Mouse (Mus musculus) lung, postnatal 25 days (tissue): ENCODE results near the gene Trip13.

ENCODE experiments used
- DNase-seq: peaks from one replicate; pipeline ENCODE4 v3.0.0; 2022; ENCODE audit warnings: low spot score

Gene Trip13

GRCm38 (mm10) chr13:73937321-73938176 lies at the start of gene Trip13, which contains the start of gene Brd9:
Gene Trip13 (minus strand): TSS chr13:73937784.
Gene Brd9 (plus strand): TSS chr13:73937811.
- DNase-seq: peak; percentile 91

- DNase-seq: no peak
Measured at GRCm38 (mm10) chr13:73976935-73977334, 39.4 kb upstream of the Trip13 start.

- peak; percentile 9 for DNase-seq
Measured at GRCm38 (mm10) chr13:73974523-73974922, 36.9 kb upstream of the Trip13 start.

- DNase-seq: peak; percentile 94
Measured at GRCm38 (mm10) chr13:73970545-73971448, 33.2 kb upstream of the Trip13 start.

- DNase-seq: no peak
Measured at GRCm38 (mm10) chr13:73963551-73963950, 26.0 kb upstream of the Trip13 start, which contains the start of gene Zdhhc11. Gene Zdhhc11 (plus strand): TSS chr13:73963851.

- DNase-seq: no peak
Measured at GRCm38 (mm10) chr13:73961177-73961576, 23.6 kb upstream of the Trip13 start.

GRCm38 (mm10) chr13:73960117-73960652 lies 22.6 kb upstream of the Trip13 start:
- no peak for DNase-seq

- no peak for DNase-seq
Measured at GRCm38 (mm10) chr13:73955531-73955930, 17.9 kb upstream of the Trip13 start.

- DNase-seq: no peak
Measured at GRCm38 (mm10) chr13:73954666-73955065, 17.1 kb upstream of the Trip13 start.

- no peak for DNase-seq
Measured at GRCm38 (mm10) chr13:73953551-73954130, 16.1 kb upstream of the Trip13 start.

GRCm38 (mm10) chr13:73944606-73945005 lies 7.0 kb upstream of the Trip13 start:
- DNase-seq: no peak

- no peak for DNase-seq
Measured at GRCm38 (mm10) chr13:73939101-73939500, 1.5 kb upstream of the Trip13 start.

- no peak for DNase-seq
Measured at GRCm38 (mm10) chr13:73938177-73938560, 585 bp upstream of the Trip13 start.

GRCm38 (mm10) chr13:73936938-73937320 lies 655 bp downstream of the Trip13 start:
- DNase-seq: no peak

- no peak for DNase-seq
Measured at GRCm38 (mm10) chr13:73932201-73932600, 5.4 kb downstream of the Trip13 start.

- no peak for DNase-seq
Measured at GRCm38 (mm10) chr13:73913066-73913465, 24.5 kb downstream of the Trip13 start.

- DNase-seq: peak; percentile 47
Measured at GRCm38 (mm10) chr13:73907683-73908412, 29.7 kb downstream of the Trip13 start.

GRCm38 (mm10) chr13:73907136-73907535 lies 30.4 kb downstream of the Trip13 start:
- DNase-seq: no peak

- no peak for DNase-seq
Measured at GRCm38 (mm10) chr13:73897561-73897960, 40.0 kb downstream of the Trip13 start.

GRCm38 (mm10) chr13:73892493-73893178 lies 44.9 kb downstream of the Trip13 start:
- peak; percentile 31 for DNase-seq

- peak; percentile 66 for DNase-seq
Measured at GRCm38 (mm10) chr13:73887415-73887874, 50.1 kb downstream of the Trip13 start.
